10 mouse cellular contexts compared by ENCODE assay signal in the genomic region with DNA sequence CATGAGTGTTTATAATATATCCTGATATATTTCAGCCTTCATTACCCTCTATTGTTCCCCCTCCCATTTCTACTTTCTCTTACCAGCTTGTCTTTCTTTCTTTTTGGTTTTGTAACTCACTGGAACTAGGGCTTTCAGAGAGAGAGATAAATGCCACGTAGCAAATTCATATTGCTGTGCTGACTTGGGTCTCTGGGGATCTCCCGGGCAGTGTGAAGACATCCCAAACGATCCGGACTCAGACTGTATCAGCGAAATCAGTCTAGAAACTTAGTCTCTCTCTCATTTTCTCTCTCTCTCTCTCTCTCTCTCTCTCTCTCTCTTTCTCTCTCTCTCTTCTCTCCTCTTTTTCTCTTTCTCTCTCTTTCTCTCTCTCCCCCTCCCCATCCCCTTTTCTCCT. TPM values are rescaled to one million over a fixed set of nuclear protein-coding genes. Genes with fewer than 3 reads are reported as not detected.
DNase-seq lines count a peak whose midpoint lies in the region; ATAC-seq and TF ChIP-seq lines count a peak whose summit lies in the region.
"Had no signal": no experiment of that assay in that cellular context is flagged by ENCODE, and none has a peak within 500 bp of the region (broad histone marks: within the 10 kb centered on the region; RNA-seq: fewer than 3 reads in every experiment).

No protein-coding gene starts in this region.

- H3K4me2 ChIP-seq in neural tube, embryonic 13.5 days, result peak overlapping the region; percentile 69; the same call in 1 of the 2 replicates
- peak overlapping the region; percentile 19; the same call in 1 of the 2 replicates for H3K4me2 ChIP-seq in hindbrain, embryonic 16.5 days (ENCODE audit: low read length)
- peak overlapping the region; percentile 86; the same call in 1 of the 2 replicates for H3K4me2 ChIP-seq in stomach, embryonic 14.5 days (replicated peaks; ENCODE audit: low read depth, low read length)

- no peak overlapping the region for H3K27ac ChIP-seq in kidney, adult 2 months (ENCODE audit: insufficient read depth, low read depth, low read length)
- H3K27ac ChIP-seq in neural tube, embryonic 13.5 days (replicated peaks), result no peak overlapping the region
- no peak overlapping the region for H3K27ac ChIP-seq in hindbrain, embryonic 16.5 days (ENCODE audit: low read depth, low read length)
- H3K27ac ChIP-seq in stomach, embryonic 14.5 days (ENCODE audit: low read length), result no peak overlapping the region
- H3K27ac ChIP-seq: neural tube, embryonic 12.5 days had no signal

- H3K4me1 ChIP-seq in kidney, adult 2 months (ENCODE audit: control insufficient read depth, insufficient read depth, low read length), result no peaks in the 10 kb centered on the region
- peaks cover 11% of the 10 kb centered on the region for H3K4me1 ChIP-seq in neural tube, embryonic 13.5 days (replicated peaks)
- peaks cover 7% of the 10 kb centered on the region for H3K4me1 ChIP-seq in hindbrain, embryonic 16.5 days (ENCODE audit: control insufficient read depth, insufficient read depth, low read depth, low read length)
- H3K4me1 ChIP-seq in stomach, embryonic 14.5 days (ENCODE audit: control insufficient read depth, insufficient read depth, low read length), result no peaks in the 10 kb centered on the region

- H3K27me3 ChIP-seq in kidney, adult 2 months (replicated peaks; ENCODE audit: control insufficient read depth, insufficient read depth, low read length), result no peaks in the 10 kb centered on the region
- peaks cover 16% of the 10 kb centered on the region for H3K27me3 ChIP-seq in neural tube, embryonic 13.5 days
- no peaks in the 10 kb centered on the region; the same call in none of the 2 replicates for H3K27me3 ChIP-seq in hindbrain, embryonic 16.5 days (replicated peaks; ENCODE audit: control insufficient read depth, insufficient read depth, low read length)
- no peaks in the 10 kb centered on the region for H3K27me3 ChIP-seq in stomach, embryonic 14.5 days (ENCODE audit: control insufficient read depth, insufficient read depth, low read length)
- H3K27me3 ChIP-seq: neural tube, embryonic 12.5 days had no signal

- no peaks in the 10 kb centered on the region for H3K36me3 ChIP-seq in kidney, adult 2 months (ENCODE audit: control insufficient read depth, insufficient read depth, low read length)
- no peaks in the 10 kb centered on the region for H3K36me3 ChIP-seq in neural tube, embryonic 13.5 days
- no peaks in the 10 kb centered on the region for H3K36me3 ChIP-seq in hindbrain, embryonic 16.5 days (ENCODE audit: control insufficient read depth, insufficient read depth, low read length)
- no peaks in the 10 kb centered on the region for H3K36me3 ChIP-seq in stomach, embryonic 14.5 days (ENCODE audit: control insufficient read depth, insufficient read depth, low read length)
- H3K36me3 ChIP-seq: neural tube, embryonic 12.5 days had no signal

- no peak for ATAC-seq in neural tube, embryonic 13.5 days (ENCODE audit: low read depth)
- no peak for ATAC-seq in hindbrain, embryonic 16.5 days
- ATAC-seq in stomach, embryonic 14.5 days (ENCODE audit: insufficient number of reproducible peaks, insufficient read depth, low FRiP score, low read depth), result no peak

- intact Hi-C loops in left cerebral cortex, postnatal 14 days (cut with DNase I), result no loop called here

- DNase-seq in kidney, adult 2 months, result no peak
- DNase-seq in kidney, postnatal 10 days, result no peak
- no peak for DNase-seq in neural tube, embryonic 10.5 days (ENCODE audit: extremely low spot score, low spot score)
- no peak for DNase-seq in left cerebral cortex, postnatal 14 days (ENCODE audit: low spot score in 2 of 2)
- no peak for DNase-seq in frontal cortex, postnatal 25 days (ENCODE audit: low spot score in 2 of 2)

- no peaks in the 10 kb centered on the region for H3K9me3 ChIP-seq in neural tube, embryonic 13.5 days
- H3K9me3 ChIP-seq in hindbrain, embryonic 16.5 days (ENCODE audit: control insufficient read depth, low read length), result no peaks in the 10 kb centered on the region
- no peaks in the 10 kb centered on the region for H3K9me3 ChIP-seq in stomach, embryonic 14.5 days (ENCODE audit: control insufficient read depth, low read depth, low read length)
- H3K9me3 ChIP-seq: neural tube, embryonic 12.5 days had no signal

- peak overlapping the region; percentile 55 for H3K4me3 ChIP-seq in kidney, adult 2 months (ENCODE audit: insufficient read depth, low read depth, low read length)
- no peak overlapping the region for H3K4me3 ChIP-seq in neural tube, embryonic 13.5 days
- no peak overlapping the region for H3K4me3 ChIP-seq in hindbrain, embryonic 16.5 days (ENCODE audit: low read length)
- peak overlapping the region; percentile 44; the same call in 1 of the 2 replicates for H3K4me3 ChIP-seq in stomach, embryonic 14.5 days (ENCODE audit: low read depth, low read length)

- TF ChIP-seq CTCF in kidney, adult 2 months (conservative IDR thresholded peaks at IDR 0.05; ENCODE audit: insufficient read depth, insufficient read length, low read depth, low read length), result no peak

- TF ChIP-seq POLR2A in kidney, adult 2 months (IDR thresholded peaks at IDR 0.05; ENCODE audit: low read depth, low read length), result no peak

- H3K9ac ChIP-seq in neural tube, embryonic 13.5 days, result no peak overlapping the region
- no peak overlapping the region for H3K9ac ChIP-seq in hindbrain, embryonic 16.5 days (ENCODE audit: low read depth, low read length)
- H3K9ac ChIP-seq in stomach, embryonic 14.5 days (replicated peaks; ENCODE audit: low read depth, low read length), result no peak overlapping the region

- 21% methylated on average over 5 of the region's 5 CpGs for WGBS in kidney, adult 2 months
- WGBS in neural tube, embryonic 13.5 days, result 63% methylated on average over 5 of the region's 5 CpGs
- WGBS in hindbrain, embryonic 16.5 days, result 47% methylated on average over 5 of the region's 5 CpGs
- 59% methylated on average over 5 of the region's 5 CpGs for WGBS in stomach, embryonic 14.5 days

RNA-seq across cellular contexts. Expression of gene Ctsh, which starts 1.5 kb away (rescaled TPM):
- polyA plus RNA-seq in kidney, adult 2 months (2012; rRNA removed), result 176 and 202 TPM in 2 replicates
- 29.5 and 34.0 TPM in 2 replicates for polyA plus RNA-seq in neural tube, embryonic 13.5 days (2015; fragmentation: Nextera tagmentation; extraction: Ambion mirVana)
- 32.2 and 40.1 TPM in 2 replicates for polyA plus RNA-seq in hindbrain, embryonic 16.5 days (2015; fragmentation: Nextera tagmentation; extraction: Ambion mirVana)
- polyA plus RNA-seq in stomach, embryonic 14.5 days (2014; fragmentation: Nextera tagmentation; extraction: Ambion mirVana), result 46.0 and 51.5 TPM in 2 replicates
- 10 to 100 TPM; 22.4 to 27.7 TPM for total RNA-seq in left cerebral cortex, postnatal 14 days (2021)
- total RNA-seq: MEL had no signal

RNA-seq across cellular contexts. Expression of gene Morf4l1, which starts 59.2 kb away (rescaled TPM):
- 91.8 and 126 TPM in 2 replicates for polyA plus RNA-seq in kidney, adult 2 months (2012; rRNA removed)
- 519 and 526 TPM in 2 replicates for polyA plus RNA-seq in neural tube, embryonic 13.5 days (2015; fragmentation: Nextera tagmentation; extraction: Ambion mirVana)
- polyA plus RNA-seq in hindbrain, embryonic 16.5 days (2015; fragmentation: Nextera tagmentation; extraction: Ambion mirVana), result 538 and 570 TPM in 2 replicates
- 490 and 495 TPM in 2 replicates for polyA plus RNA-seq in stomach, embryonic 14.5 days (2014; fragmentation: Nextera tagmentation; extraction: Ambion mirVana)
- total RNA-seq in left cerebral cortex, postnatal 14 days (2021), result 100 to 1,000 TPM; 376 to 382 TPM

Comparison
In these comparisons a context has a peak if more than half of its experiments do, and no peak if none do; other contexts are left out.
1. H3K4me3 ChIP-seq: peak in kidney, adult 2 months (single experiment) and stomach, embryonic 14.5 days (single experiment); none in neural tube, embryonic 13.5 days (single experiment) and hindbrain, embryonic 16.5 days (single experiment).
2. H3K4me2 ChIP-seq: peak in every context shown above with its lines; median percentile 86 in stomach, embryonic 14.5 days; 69 in neural tube, embryonic 13.5 days; 19 in hindbrain, embryonic 16.5 days.